In the genomic region with DNA sequence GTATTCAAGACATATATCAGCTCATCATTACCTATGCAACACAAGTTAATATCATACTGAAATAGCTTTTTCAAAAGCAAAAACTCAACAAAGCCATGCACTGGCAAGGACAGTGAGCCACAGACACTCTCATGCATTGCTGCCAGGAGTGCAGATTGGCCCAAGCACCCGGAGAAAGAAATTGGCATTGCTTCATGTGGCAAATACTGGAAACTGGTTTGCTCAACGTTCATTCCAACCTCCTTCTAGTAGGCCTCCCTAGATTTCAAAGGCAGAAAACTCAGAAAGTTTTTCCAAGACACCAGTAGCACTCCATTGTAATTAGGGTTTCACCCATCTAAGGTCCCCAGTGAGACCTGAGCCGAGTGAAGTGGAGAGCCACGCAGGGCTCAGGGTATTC, we compare ENCODE assay signal across 20 mouse cellular contexts. TPM values are rescaled to one million over a fixed set of nuclear protein-coding genes. Genes with fewer than 3 reads are reported as not detected.
A peak's percentile ranks its signal among the peaks of the same experiment; 100 is the strongest.
DNase-seq lines count a peak whose midpoint lies in the region; ATAC-seq lines count a peak whose summit lies in the region.
"Had no signal": no experiment of that assay in that cellular context is flagged by ENCODE, and none has a peak within 500 bp of the region (broad histone marks: within the 10 kb centered on the region; RNA-seq: fewer than 3 reads in every experiment).

No protein-coding gene starts in this region.

- H3K4me1 ChIP-seq in heart, embryonic 10.5 days, result no peaks in the 10 kb centered on the region
- H3K4me1 ChIP-seq: forebrain, embryonic 13.5 days; kidney, embryonic 15.5 days; limb, embryonic 15.5 days; neural tube, embryonic 13.5 days had no signal

- no peaks in the 10 kb centered on the region for H3K27me3 ChIP-seq in heart, embryonic 10.5 days (ENCODE audit: insufficient read depth, poor library complexity, severe bottlenecking)
- H3K27me3 ChIP-seq: forebrain, embryonic 13.5 days; kidney, embryonic 15.5 days; limb, embryonic 15.5 days; neural tube, embryonic 13.5 days; Patski had no signal

- DNase-seq in heart, adult 18-20 months, result peak; percentile 12 to 16
- no peak for DNase-seq in heart, embryonic 10.5 days (ENCODE audit: low spot score)
- DNase-seq in adipocyte (ENCODE audit: low spot score), result peak; percentile 59
- peak; percentile 12 for DNase-seq in adrenal gland, postnatal 36 days
- peak; percentile 50 for DNase-seq in cerebellum, adult 9-10 months
- DNase-seq: heart, postnatal 14 days; lung, adult 18-20 months; right cerebral cortex, postnatal 25 days had no signal

- H3K27ac ChIP-seq in heart, embryonic 10.5 days, result no peak overlapping the region
- H3K27ac ChIP-seq: forebrain, embryonic 13.5 days; heart, adult 2 months; hindbrain, embryonic 14.5 days; kidney, embryonic 15.5 days; layer of hippocampus, adult 2 months; limb, embryonic 15.5 days; neural tube, embryonic 13.5 days had no signal

- no peaks in the 10 kb centered on the region for H3K36me3 ChIP-seq in heart, embryonic 10.5 days
- H3K36me3 ChIP-seq: kidney, embryonic 15.5 days; limb, embryonic 15.5 days; neural tube, embryonic 13.5 days had no signal

- H3K4me3 ChIP-seq in heart, embryonic 10.5 days, result no peak overlapping the region
- H3K4me3 ChIP-seq: forebrain, embryonic 13.5 days; heart, adult 2 months; kidney, embryonic 15.5 days; layer of hippocampus, adult 2 months; limb, embryonic 15.5 days; neural tube, embryonic 13.5 days had no signal

- no peaks in the 10 kb centered on the region for H3K9me3 ChIP-seq in heart, embryonic 10.5 days
- H3K9me3 ChIP-seq: forebrain, embryonic 13.5 days; kidney, embryonic 15.5 days; limb, embryonic 15.5 days; neural tube, embryonic 13.5 days had no signal

- ATAC-seq in granulocyte monocyte progenitor cell, adult 5-6 weeks (replicated peaks; ENCODE audit: poor library complexity, severe bottlenecking), result no peak
- no peak for ATAC-seq in megakaryocyte-erythroid progenitor cell, adult 5-6 weeks (replicated peaks; ENCODE audit: low FRiP score, low TSS enrichment, poor library complexity, severe bottlenecking)
- ATAC-seq: activated CD4-positive, CD25-positive, alpha-beta regulatory T cell, adult 4 months; forebrain, embryonic 13.5 days; intestine, embryonic 16.5 days; Patski had no signal

- 79% methylated on average over 4 of the region's 4 CpGs for WGBS in heart, embryonic 10.5 days

RNA-seq across cellular contexts. Expression of a gene that starts 6.8 kb away (rescaled TPM):
- total RNA-seq in heart, adult 18-20 months (2021), result 1 to 10 TPM; 6.4 to 8.6 TPM
- polyA plus RNA-seq in heart, embryonic 10.5 days (2016; fragmentation: Nextera tagmentation; extraction: Ambion mirVana), result 14.6 and 15.7 TPM in 2 replicates
- total RNA-seq in adrenal gland, postnatal 36 days (2021), result 10 to 100 TPM; 20.5 to 26.4 TPM
- total RNA-seq in granulocyte monocyte progenitor cell, adult 5-6 weeks (2014; fragmentation: Nextera tagmentation), result 7.1 and 11.6 TPM in 2 replicates
- total RNA-seq in granulocyte monocyte progenitor cell, adult 5-6 weeks (2017), result 12.2 and 15.9 TPM in 2 replicates
- total RNA-seq in megakaryocyte-erythroid progenitor cell, adult 5-6 weeks (2014; fragmentation: Nextera tagmentation), result 23.7 and 25.9 TPM in 2 replicates
- total RNA-seq in megakaryocyte-erythroid progenitor cell, adult 5-6 weeks (2017), result 19.4 and 20.3 TPM in 2 replicates
